In the genomic region with DNA sequence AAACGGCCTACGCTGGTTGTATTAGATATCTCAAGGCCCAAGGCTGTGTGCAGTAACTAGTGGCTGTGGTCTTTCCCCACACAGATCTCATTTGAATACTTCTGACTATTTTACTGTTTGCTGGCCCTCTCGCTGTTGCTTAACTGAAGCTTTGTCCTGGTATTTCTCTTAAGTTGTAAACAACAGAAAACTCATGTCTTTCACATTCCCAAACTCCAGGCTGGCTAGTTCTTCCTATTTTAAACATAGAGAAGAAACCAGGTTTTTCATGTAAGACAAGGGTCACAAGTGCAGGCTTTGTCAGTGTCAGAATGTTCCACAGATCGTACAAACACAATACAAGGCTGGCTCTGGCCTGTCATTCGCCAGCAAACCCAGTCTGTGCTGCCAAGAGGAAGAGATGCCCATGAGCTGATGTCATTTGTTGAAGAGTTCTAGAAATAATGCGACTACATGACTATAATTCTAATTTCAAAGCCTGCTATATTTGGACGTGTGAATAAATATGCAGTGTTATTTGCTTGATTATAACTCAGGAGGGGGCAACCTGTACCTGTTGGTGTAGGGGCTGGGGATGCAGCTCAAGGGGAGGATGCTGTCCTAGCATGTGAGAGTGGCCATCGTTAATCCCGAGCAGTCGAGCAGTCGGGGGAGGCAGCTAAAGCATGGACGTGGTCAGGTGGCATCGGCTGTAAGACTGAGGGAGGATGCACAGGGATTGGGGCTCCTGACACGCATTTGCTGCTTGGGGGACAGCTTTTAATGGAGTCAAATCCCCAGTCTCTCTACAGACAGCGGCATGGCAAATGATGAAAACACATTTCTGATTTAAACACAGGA, we compare ENCODE assay signal across 12 mouse cellular contexts.
A peak's percentile ranks its signal among the peaks of the same experiment; 100 is the strongest.
DNase-seq lines count a peak whose midpoint lies in the region; ATAC-seq and TF ChIP-seq lines count a peak whose summit lies in the region.
"Had no signal": no experiment of that assay in that cellular context is flagged by ENCODE, and none has a peak within 500 bp of the region (broad histone marks: within the 10 kb centered on the region; RNA-seq: fewer than 3 reads in every experiment).

No protein-coding gene starts in this region.

- peak; percentile 34 for DNase-seq in gastrocnemius, adult 2 months
- no peak for DNase-seq in gastrocnemius, postnatal 36 days
- DNase-seq in right cerebral cortex, adult 18-20 months, result peak; percentile 45
- DNase-seq in right cerebral cortex, postnatal 25 days, result no peak
- peak; percentile 11 to 50 for DNase-seq in layer of hippocampus, postnatal 14 days (ENCODE audit: low spot score in 2 of 2)
- DNase-seq in adrenal gland, postnatal 36 days, result no peak
- DNase-seq in kidney, postnatal 4 days, result no peak
- DNase-seq: spleen, adult 18-20 months had no signal

- H3K4me3 ChIP-seq in gastrocnemius, adult 2 months, result no peak overlapping the region
- H3K4me3 ChIP-seq: embryonic facial prominence, embryonic 13.5 days; limb, embryonic 15.5 days had no signal

- ATAC-seq in inflammation-experienced regulatory T-cells, adult 6 months, result no peak
- ATAC-seq: CD4-positive, CD25-positive, alpha-beta regulatory T cell, adult 4 months had no signal

- no peak for TF ChIP-seq CTCF in gastrocnemius, adult 2 months (IDR thresholded peaks at IDR 0.05)

- peak overlapping the region; percentile 59 for H3K27ac ChIP-seq in gastrocnemius, adult 2 months
- H3K27ac ChIP-seq: embryonic facial prominence, embryonic 13.5 days; limb, embryonic 15.5 days had no signal

- intact Hi-C loops in gastrocnemius, adult 2 months (cut with DNase I), result loop anchor here (5.0 kb wide), 1 partner anchor 139 kb away; no protein-coding TSS in a partner anchor
- intact Hi-C loops in gastrocnemius, postnatal 36 days (cut with DNase I), result loop anchor here (10.0 kb wide), 1 partner anchor 142 kb away; no protein-coding TSS in a partner anchor

Comparison
In these comparisons a context has a peak if more than half of its experiments do, and no peak if none do; other contexts are left out.
1. DNase-seq: peak in gastrocnemius, adult 2 months (single experiment), right cerebral cortex, adult 18-20 months (single experiment) and layer of hippocampus, postnatal 14 days (2 of 2); none in gastrocnemius, postnatal 36 days (0 of 2), right cerebral cortex, postnatal 25 days (single experiment), adrenal gland, postnatal 36 days (0 of 2) and kidney, postnatal 4 days (0 of 2).